Comparison of ENCODE assay signal across 20 mouse cellular contexts in genomic region chr16:43396849-43397628, GRCm38 (mm10).
A peak's percentile ranks its signal among the peaks of the same experiment; 100 is the strongest.
DNase-seq lines count a peak whose midpoint lies in the region; ATAC-seq and TF ChIP-seq lines count a peak whose summit lies in the region.
"Had no signal": no experiment of that assay in that cellular context is flagged by ENCODE, and none has a peak within 500 bp of the region (broad histone marks: within the 10 kb centered on the region; RNA-seq: fewer than 3 reads in every experiment).

No protein-coding gene starts in this region.

- H3K27ac ChIP-seq in embryonic facial prominence, embryonic 14.5 days (replicated peaks; ENCODE audit: low read depth, low read length): no peak overlapping the region; the same call in 1 of the 2 replicates
- no peak overlapping the region for H3K27ac ChIP-seq in embryonic facial prominence, embryonic 10.5 days (replicated peaks)
- no peak overlapping the region for H3K27ac ChIP-seq in kidney, adult 2 months (ENCODE audit: insufficient read depth, low read depth, low read length)
- H3K27ac ChIP-seq: embryonic facial prominence, embryonic 12.5 days; forebrain, embryonic 13.5 days; hindbrain, embryonic 15.5 days had no signal

- no peak for TF ChIP-seq POLR2A in kidney, adult 2 months (IDR thresholded peaks at IDR 0.05; ENCODE audit: low read depth, low read length)

- no peak overlapping the region for H3K4me3 ChIP-seq in embryonic facial prominence, embryonic 14.5 days (ENCODE audit: low read depth, low read length)
- H3K4me3 ChIP-seq in embryonic facial prominence, embryonic 10.5 days: no peak overlapping the region
- no peak overlapping the region for H3K4me3 ChIP-seq in kidney, adult 2 months (ENCODE audit: insufficient read depth, low read depth, low read length)
- H3K4me3 ChIP-seq: embryonic facial prominence, embryonic 12.5 days; forebrain, embryonic 13.5 days; hindbrain, embryonic 15.5 days had no signal

- ATAC-seq in embryonic facial prominence, embryonic 14.5 days (ENCODE audit: low read depth): no peak
- ATAC-seq: activated CD4-positive, CD25-positive, alpha-beta regulatory T cell, adult 4 months; forebrain, embryonic 13.5 days; forebrain, postnatal 0 days; Patski had no signal

- no peak for TF ChIP-seq CTCF in kidney, adult 2 months (conservative IDR thresholded peaks at IDR 0.05; ENCODE audit: insufficient read depth, insufficient read length, low read depth, low read length)

- H3K36me3 ChIP-seq in embryonic facial prominence, embryonic 14.5 days (ENCODE audit: control insufficient read depth, insufficient read depth, low read length): no peaks in the 10 kb centered on the region
- H3K36me3 ChIP-seq in embryonic facial prominence, embryonic 10.5 days (replicated peaks): no peaks in the 10 kb centered on the region
- peaks cover 5% of the 10 kb centered on the region for H3K36me3 ChIP-seq in kidney, adult 2 months (ENCODE audit: control insufficient read depth, insufficient read depth, low read length)
- H3K36me3 ChIP-seq: embryonic facial prominence, embryonic 12.5 days; hindbrain, embryonic 15.5 days had no signal

- peaks cover 5% of the 10 kb centered on the region; the same call in 1 of the 2 replicates for H3K4me1 ChIP-seq in embryonic facial prominence, embryonic 14.5 days (ENCODE audit: control insufficient read depth, insufficient read depth, low read length)
- H3K4me1 ChIP-seq in embryonic facial prominence, embryonic 10.5 days: 0 out of 2 replicates have a peak, but pooled peaks cover 3% of the 10 kb centered on the region
- H3K4me1 ChIP-seq in kidney, adult 2 months (ENCODE audit: control insufficient read depth, insufficient read depth, low read length): peaks cover 6% of the 10 kb centered on the region; the same call in 1 of the 2 replicates
- H3K4me1 ChIP-seq: embryonic facial prominence, embryonic 12.5 days; hindbrain, embryonic 15.5 days had no signal

- DNase-seq in cerebellum, adult 9-10 months: peak; percentile 32
- DNase-seq in cerebellum, adult 11-12 months: no peak
- DNase-seq in embryonic facial prominence, embryonic 14.5 days (ENCODE audit: low spot score): no peak
- no peak for DNase-seq in embryonic facial prominence, embryonic 10.5 days (ENCODE audit: low spot score)
- peak; percentile 29 for DNase-seq in kidney, adult 2 months
- no peak for DNase-seq in kidney, postnatal 14 days
- DNase-seq in brain, adult 2 months (ENCODE audit: low read depth, low spot score): peak; percentile 40
- DNase-seq in natural killer cell, adult 2 months (ENCODE audit: low spot score in 2 of 2): no peak
- DNase-seq: adrenal gland, postnatal 14 days; embryo, embryonic 11 days; forebrain, postnatal 0 days; gastrocnemius, postnatal 25 days; heart, postnatal 36 days; kidney, adult 8-10 months had no signal

- H3K27me3 ChIP-seq in embryonic facial prominence, embryonic 14.5 days (replicated peaks; ENCODE audit: control insufficient read depth, insufficient read depth, low read length): no peaks in the 10 kb centered on the region
- H3K27me3 ChIP-seq in embryonic facial prominence, embryonic 10.5 days (replicated peaks; ENCODE audit: low read depth, poor library complexity, severe bottlenecking): no peaks in the 10 kb centered on the region
- H3K27me3 ChIP-seq in kidney, adult 2 months (replicated peaks; ENCODE audit: control insufficient read depth, insufficient read depth, low read length): no peaks in the 10 kb centered on the region
- H3K27me3 ChIP-seq: embryonic facial prominence, embryonic 12.5 days; forebrain, embryonic 13.5 days; hindbrain, embryonic 15.5 days; Patski had no signal

- peak overlapping the region; percentile 19; the same call in 1 of the 2 replicates for H3K9ac ChIP-seq in embryonic facial prominence, embryonic 14.5 days (ENCODE audit: low read depth, low read length)
- H3K9ac ChIP-seq: embryonic facial prominence, embryonic 12.5 days; forebrain, embryonic 13.5 days; forebrain, postnatal 0 days; hindbrain, embryonic 15.5 days had no signal

- 84% methylated on average over 11 of the region's 11 CpGs for WGBS in embryonic facial prominence, embryonic 14.5 days
- WGBS in embryonic facial prominence, embryonic 10.5 days: 89% methylated on average over 11 of the region's 11 CpGs
- WGBS in kidney, adult 2 months: 76% methylated on average over 11 of the region's 11 CpGs

- no peaks in the 10 kb centered on the region for H3K9me3 ChIP-seq in embryonic facial prominence, embryonic 14.5 days (ENCODE audit: control insufficient read depth, low read length)
- no peaks in the 10 kb centered on the region for H3K9me3 ChIP-seq in embryonic facial prominence, embryonic 10.5 days
- H3K9me3 ChIP-seq: embryonic facial prominence, embryonic 12.5 days; forebrain, embryonic 13.5 days; hindbrain, embryonic 15.5 days had no signal

- no peak overlapping the region for H3K4me2 ChIP-seq in embryonic facial prominence, embryonic 14.5 days (ENCODE audit: low read depth, low read length)
- H3K4me2 ChIP-seq: embryonic facial prominence, embryonic 12.5 days; forebrain, embryonic 13.5 days; heart, embryonic 11.5 days; hindbrain, embryonic 15.5 days had no signal

Comparison
In these comparisons a context has a peak if more than half of its experiments do, and no peak if none do; other contexts are left out.
1. DNase-seq: peak in cerebellum, adult 9-10 months (single experiment), kidney, adult 2 months (single experiment) and brain, adult 2 months (single experiment); none in cerebellum, adult 11-12 months (single experiment), embryonic facial prominence, embryonic 14.5 days (single experiment), embryonic facial prominence, embryonic 10.5 days (single experiment), kidney, postnatal 14 days (single experiment) and natural killer cell, adult 2 months (0 of 2).